Mouse (Mus musculus): ENCODE results near the gene Plxdc1.
A peak's percentile ranks its signal among the peaks of the same experiment; 100 is the strongest.

The Plxdc1 gene

DNA sequence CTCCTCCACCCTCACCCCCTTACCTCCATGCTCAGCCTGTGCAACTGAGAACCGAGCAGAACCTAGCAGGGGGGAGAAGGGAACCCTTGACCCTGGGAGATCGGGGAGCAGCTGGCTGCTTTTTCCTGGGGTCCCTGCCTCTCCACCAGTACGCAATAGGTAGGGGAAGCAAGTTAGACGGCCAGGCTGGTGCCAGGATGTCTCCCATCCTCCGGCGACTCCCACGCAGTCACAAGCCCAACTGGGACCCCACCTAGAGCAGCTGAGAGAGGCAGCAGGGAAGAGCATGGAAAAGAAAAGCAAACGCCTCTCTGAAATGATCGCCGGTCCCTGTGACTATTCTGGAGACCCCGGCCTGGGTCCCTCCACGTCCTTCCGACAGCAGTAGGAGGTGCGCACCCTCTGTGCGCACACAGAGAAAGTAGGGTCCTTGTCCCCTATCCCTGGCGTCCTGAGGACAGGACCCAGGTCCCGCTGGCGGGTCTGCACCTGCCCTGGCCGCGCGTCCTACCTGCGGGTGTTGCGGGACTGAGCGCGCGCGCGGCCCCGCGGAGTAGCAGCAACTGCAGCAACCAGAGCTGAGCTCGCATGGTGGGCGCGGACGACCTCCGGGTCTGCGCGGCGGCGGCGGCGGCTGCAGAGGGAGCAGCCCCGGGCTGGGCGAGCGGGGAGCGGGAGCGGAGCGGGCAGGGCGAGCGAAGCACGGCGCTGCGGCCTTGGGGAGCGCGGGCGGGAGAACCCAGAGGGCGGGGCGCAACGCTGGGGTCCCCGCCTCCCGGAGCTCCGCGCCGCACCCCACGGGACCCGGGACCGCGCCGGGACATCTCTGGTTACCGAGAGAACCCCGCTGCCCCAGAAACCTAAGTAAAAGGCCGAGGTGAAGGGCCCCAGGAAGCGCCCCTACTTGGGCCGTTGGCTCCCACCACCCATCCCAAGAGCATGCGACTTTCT, at the start of gene Plxdc1:
TSS of gene Plxdc1 (minus strand) at position 718 of the 951 bp plus-strand sequence.
- peak; percentile 83 to 91 for DNase-seq (ENCODE audit: inconsistent age in 2 of 2, low spot score in 1 of 2)

DNA sequence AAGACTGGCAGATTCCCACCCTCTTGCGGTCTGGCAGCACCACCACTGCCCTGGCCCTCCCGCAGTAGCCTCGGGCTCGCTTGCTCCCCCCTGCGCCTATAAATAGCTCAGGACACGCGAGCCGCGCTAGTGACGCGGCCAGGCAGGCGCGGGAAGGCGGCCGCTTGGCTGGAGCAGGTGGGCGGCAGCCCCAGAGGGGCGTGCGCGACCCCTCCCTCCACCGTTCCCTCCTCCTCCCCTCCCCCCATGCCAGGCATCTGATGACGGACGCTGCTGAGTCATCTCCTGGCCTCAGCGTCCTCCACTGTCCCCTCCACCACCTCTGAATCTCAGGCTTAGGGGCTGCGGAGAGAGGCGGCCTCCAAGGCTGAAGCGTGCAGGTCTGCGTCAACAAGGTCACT, 49.7 kb upstream of the Plxdc1 start:
- DNase-seq (ENCODE audit: inconsistent age in 2 of 2, low spot score in 1 of 2) = peak; percentile 77 to 87

DNA sequence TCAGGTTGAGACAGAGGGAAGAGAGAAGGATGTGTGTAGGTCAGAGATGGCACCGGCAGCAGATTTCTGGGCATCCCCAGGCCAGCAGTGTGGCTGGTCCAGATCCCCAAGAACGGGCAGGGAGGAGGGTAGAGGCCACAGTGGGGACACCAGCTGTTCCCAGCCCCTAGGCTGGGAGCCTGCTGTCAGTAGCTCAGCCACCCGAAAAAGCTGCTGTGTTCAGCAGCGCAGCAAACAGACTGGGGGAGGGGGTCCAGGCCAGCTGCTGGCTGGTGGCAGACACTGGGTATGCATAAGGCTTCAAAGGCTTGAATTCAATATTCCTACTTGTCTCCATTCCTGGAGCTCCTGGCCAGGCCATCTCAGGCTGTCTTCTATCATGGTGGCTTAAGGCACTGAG, 48.6 kb upstream of the Plxdc1 start:
- DNase-seq (ENCODE audit: inconsistent age in 2 of 2, low spot score in 1 of 2) = no peak

DNA sequence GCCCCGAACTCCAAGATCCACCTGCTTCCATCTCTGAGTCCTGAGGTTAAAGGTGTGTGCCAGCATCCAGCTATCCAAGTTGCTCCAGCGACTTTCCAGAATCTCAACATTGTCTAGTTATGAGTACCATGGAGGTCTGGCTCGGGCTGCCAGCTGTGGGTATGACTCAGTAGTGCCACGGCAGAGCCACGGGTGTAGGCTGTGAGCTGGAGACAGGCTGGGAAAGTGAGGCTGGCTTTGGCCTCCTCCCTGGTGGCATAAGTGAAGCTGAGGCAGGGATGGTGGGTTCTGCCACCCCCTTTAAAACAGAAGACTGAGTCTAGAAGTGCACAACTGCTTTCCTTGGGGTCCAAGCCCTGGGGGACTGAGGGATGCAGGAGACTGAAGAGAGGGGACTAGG, 47.8 kb upstream of the Plxdc1 start:
- no peak for DNase-seq (ENCODE audit: inconsistent age in 2 of 2, low spot score in 1 of 2)

DNA sequence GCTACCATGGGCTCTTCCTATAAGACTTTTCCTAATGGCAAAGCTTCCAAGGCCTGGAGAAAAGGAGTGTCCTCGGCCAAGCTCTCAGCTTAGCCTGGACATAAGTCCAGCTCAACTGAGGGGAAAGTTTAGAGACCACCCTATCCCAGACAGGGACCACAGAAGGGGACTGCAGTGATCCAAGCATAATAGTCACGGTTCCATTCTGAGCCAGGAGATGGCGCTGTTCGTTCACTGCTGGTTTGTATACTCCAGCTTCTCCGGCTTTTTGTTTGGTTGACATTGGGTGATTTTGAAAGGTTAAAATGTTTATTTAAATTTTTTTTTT, 45.2 kb upstream of the Plxdc1 start:
- peak; percentile 74 to 93 for DNase-seq (ENCODE audit: inconsistent age in 2 of 2, low spot score in 1 of 2)

GRCm38 (mm10) chr11:98030701-98031442, 44.6 kb upstream of the Plxdc1 start:
- DNase-seq (ENCODE audit: inconsistent age in 2 of 2, low spot score in 1 of 2) = no peak

DNA sequence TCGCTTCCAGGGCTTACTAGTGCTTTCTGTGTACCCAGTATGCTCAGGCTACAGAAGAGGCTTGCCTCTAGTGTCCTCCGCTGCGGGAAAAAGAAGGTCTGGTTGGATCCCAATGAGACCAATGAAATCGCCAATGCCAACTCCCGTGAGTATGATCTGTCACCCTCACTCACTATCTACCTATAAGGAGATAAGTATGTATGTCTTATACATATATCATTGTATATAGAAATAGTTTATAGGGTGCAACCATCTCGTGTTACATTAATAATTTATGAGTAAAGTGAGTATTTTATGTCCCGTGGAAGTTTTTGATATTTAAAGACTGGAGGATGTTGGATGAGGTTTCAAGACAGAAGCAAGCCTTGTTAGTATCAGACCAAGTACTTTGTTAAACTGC, 41.5 kb upstream of the Plxdc1 start:
- no peak for DNase-seq (ENCODE audit: inconsistent age in 2 of 2, low spot score in 1 of 2)

DNA sequence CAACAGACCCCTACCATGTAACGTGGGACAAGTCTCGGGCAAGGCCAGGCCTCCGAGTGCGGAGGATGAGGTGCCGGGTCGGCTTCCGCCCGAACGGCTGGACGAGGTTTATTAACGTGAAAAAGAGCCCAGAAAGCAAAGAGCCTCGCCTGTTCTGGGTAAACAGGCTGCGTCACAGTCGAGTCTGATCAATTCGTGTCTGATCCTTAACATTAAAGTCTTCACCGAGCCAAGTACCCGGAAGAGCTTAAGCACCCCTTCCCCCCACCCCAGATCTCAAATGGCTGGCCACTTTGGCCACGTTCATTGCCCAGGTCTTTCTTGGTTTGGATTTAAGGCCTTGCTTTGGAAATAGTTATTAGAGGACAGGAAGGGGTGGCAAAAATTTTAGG, 41.0 kb upstream of the Plxdc1 start:
- no peak for DNase-seq (ENCODE audit: inconsistent age in 2 of 2, low spot score in 1 of 2)

GRCm38 (mm10) chr11:98026570-98027296, 40.5 kb upstream of the Plxdc1 start, which contains the start of gene Rpl19:
Rpl19 (plus strand) TSS chr11:98026710.
- DNase-seq (ENCODE audit: inconsistent age in 2 of 2, low spot score in 1 of 2) = peak; percentile 94 to 98

DNA sequence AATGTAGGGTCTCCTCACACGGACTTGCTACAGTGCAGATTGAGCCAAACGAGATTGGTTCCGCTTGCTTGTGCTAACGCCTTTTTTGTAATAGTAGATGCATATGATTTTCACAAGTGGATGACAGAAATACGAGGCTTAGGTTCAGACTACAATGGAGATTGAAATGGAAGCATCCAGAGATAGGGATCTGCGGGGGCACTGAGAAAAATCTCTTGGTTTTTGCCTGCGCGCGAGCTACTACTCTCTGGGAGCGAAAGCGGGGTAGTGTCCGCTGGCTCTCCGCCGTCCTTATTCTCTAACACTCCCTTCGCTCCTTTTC, 40.0 kb upstream of the Plxdc1 start:
- DNase-seq (ENCODE audit: inconsistent age in 2 of 2, low spot score in 1 of 2) = no peak

GRCm38 (mm10) chr11:98024516-98024915, 38.3 kb upstream of the Plxdc1 start:
- no peak for DNase-seq (ENCODE audit: inconsistent age in 2 of 2, low spot score in 1 of 2)

GRCm38 (mm10) chr11:98022555-98023371, 36.5 kb upstream of the Plxdc1 start, which contains the start of gene Cacnb1:
Cacnb1 (minus strand) TSS chr11:98023034.
- DNase-seq (ENCODE audit: inconsistent age in 2 of 2, low spot score in 1 of 2) = peak; percentile 80 to 94

DNA sequence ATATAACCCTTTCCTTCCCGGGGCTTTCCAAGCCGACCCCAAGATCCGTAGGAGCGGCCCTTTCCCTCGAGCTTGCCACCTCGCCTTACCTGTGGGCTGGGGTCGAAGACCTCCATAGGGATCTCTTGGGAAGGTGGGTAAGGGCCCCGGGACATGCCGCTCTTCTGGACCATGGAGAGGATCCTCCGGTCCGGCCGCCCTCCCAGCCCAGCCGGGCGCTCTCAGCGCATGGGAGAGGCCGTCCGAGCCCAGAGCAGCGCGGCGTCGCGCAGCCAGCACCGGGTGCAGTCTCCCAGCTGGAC, 36.0 kb upstream of the Plxdc1 start:
- DNase-seq (ENCODE audit: inconsistent age in 2 of 2, low spot score in 1 of 2) = no peak

GRCm38 (mm10) chr11:98021565-98022252, 35.5 kb upstream of the Plxdc1 start:
- peak; percentile 55 to 75 for DNase-seq (ENCODE audit: inconsistent age in 2 of 2, low spot score in 1 of 2)

GRCm38 (mm10) chr11:98021118-98021517, 34.9 kb upstream of the Plxdc1 start:
- no peak for DNase-seq (ENCODE audit: inconsistent age in 2 of 2, low spot score in 1 of 2)

- DNase-seq (ENCODE audit: inconsistent age in 2 of 2, low spot score in 1 of 2) = peak; percentile 49 to 64
Measured at GRCm38 (mm10) chr11:98020710-98021109, 34.5 kb upstream of the Plxdc1 start.

DNA sequence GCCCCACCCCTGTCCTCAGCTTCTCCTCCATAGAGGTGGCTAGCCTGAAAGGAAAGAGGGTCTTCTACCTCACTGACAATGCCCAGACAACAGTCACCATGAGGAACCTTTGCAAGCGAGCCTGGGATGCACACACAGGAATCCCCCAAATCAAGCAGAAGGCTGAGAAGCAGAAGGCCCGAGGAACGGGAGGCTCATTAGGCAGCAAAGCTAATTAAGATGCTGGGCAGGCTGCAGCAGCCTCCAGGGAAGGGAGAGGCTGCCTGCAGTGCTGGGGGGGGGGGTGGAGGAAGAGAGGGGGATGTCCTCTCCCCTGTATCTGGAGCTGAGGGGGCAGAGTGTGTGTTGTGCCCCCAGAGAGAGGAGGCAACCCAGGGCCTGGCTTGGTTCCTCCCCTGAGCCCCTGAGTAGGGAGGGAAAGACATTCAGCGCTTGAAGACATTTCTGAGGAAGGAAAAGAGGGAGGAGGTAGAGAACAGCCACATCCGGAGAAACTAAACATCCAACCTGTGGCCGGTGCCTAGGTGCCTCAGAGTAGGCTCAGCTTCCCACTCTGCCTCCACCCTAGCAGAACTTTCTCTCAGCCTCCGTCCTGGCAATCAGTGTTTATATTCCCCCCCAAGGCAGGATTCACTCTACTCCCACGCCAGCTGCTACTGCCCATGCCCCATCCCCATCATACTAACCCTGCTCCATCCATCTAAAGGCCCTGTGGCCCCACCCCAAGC, 33.8 kb upstream of the Plxdc1 start:
- no peak for DNase-seq (ENCODE audit: inconsistent age in 2 of 2, low spot score in 1 of 2)

GRCm38 (mm10) chr11:98018858-98019641, 32.8 kb upstream of the Plxdc1 start:
- DNase-seq (ENCODE audit: inconsistent age in 2 of 2, low spot score in 1 of 2) = peak in 1 of 2 experiments; percentile 46

DNA sequence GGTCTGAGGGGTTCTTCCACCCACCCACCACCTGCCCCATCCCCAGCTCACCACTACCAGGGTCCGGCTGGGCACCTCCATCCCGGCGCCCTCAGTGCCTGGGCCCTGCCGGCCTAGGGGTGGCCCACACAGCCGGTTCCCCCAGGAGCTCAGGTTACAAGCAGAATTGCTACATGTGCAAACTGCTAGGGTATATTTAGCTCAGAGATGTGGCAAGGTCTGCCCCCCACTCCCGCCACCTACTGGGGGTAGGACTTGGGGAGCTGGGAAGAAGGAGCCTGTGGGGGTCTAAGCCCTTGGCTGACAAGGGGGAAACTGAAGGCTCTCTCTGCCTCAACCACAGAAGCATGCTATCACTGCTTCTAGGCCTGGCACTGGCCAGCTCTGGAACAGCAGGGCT, 32.0 kb upstream of the Plxdc1 start:
- DNase-seq (ENCODE audit: inconsistent age in 2 of 2, low spot score in 1 of 2) = no peak
